Mouse (Mus musculus) splenic B cell, adult 2 months (primary cell): ENCODE data around the gene Aig1.

Experiments used
- DNase-seq: peaks from one replicate; pipeline ENCODE4 v3.0.0-alpha.2; 2011; ENCODE audit warnings: low read depth, low spot score
- H3K27me3 ChIP-seq: 2 replicates; pipeline ENCODE4 v1.6.1; 2012; ENCODE audit warnings: mild to moderate bottlenecking, low read length, moderate library complexity, mixed read lengths; ENCODE audit not compliant: control insufficient read depth, poor library complexity, insufficient read depth, severe bottlenecking
- H3K36me3 ChIP-seq: 2 replicates; pipeline ENCODE4 v1.6.1; 2012; ENCODE audit warnings: mild to moderate bottlenecking, low read length, moderate library complexity, mixed read lengths; ENCODE audit not compliant: control insufficient read depth, poor library complexity, insufficient read depth, severe bottlenecking

The Aig1 gene

GRCm38 (mm10) chr10:13835737-13836475 is 32.9 kb downstream of the Aig1 start:
- Histone ChIP-seq H3K36me3 (no peaks in the 10 kb centered on the region), H3K27me3 (no peaks in the 10 kb centered on the region)
- no peak for DNase-seq

GRCm38 (mm10) chr10:13834056-13834455 is 34.7 kb downstream of the Aig1 start:
- no peaks in the 10 kb centered on the region for H3K36me3 ChIP-seq
- no peak for DNase-seq
- H3K27me3 ChIP-seq: no peaks in the 10 kb centered on the region

- no peak for DNase-seq
- Histone ChIP-seq H3K27me3 (no peaks in the 10 kb centered on the region), H3K36me3 (no peaks in the 10 kb centered on the region)
These were observed 35.7 kb downstream of the Aig1 start for GRCm38 (mm10) chr10:13833066-13833566.

- peak; percentile 4 for DNase-seq
- Histone ChIP-seq H3K36me3 (no peaks in the 10 kb centered on the region), H3K27me3 (no peaks in the 10 kb centered on the region)
These were observed 36.2 kb downstream of the Aig1 start for GRCm38 (mm10) chr10:13832546-13833033.

GRCm38 (mm10) chr10:13827150-13827549 is 41.6 kb downstream of the Aig1 start:
- H3K36me3 ChIP-seq: no peaks in the 10 kb centered on the region
- no peak for DNase-seq

GRCm38 (mm10) chr10:13813591-13813990 is 55.2 kb downstream of the Aig1 start:
- no peaks in the 10 kb centered on the region for H3K36me3 ChIP-seq
- no peaks in the 10 kb centered on the region for H3K27me3 ChIP-seq
- no peak for DNase-seq

More at GRCm38 (mm10) chr10:13827150-13827549, 41.6 kb downstream of the Aig1 start:
- no peaks in the 10 kb centered on the region for H3K27me3 ChIP-seq

- H3K36me3 ChIP-seq: no peaks in the 10 kb centered on the region
- no peaks in the 10 kb centered on the region for H3K27me3 ChIP-seq
- DNase-seq: no peak
These were observed 60.5 kb downstream of the Aig1 start for GRCm38 (mm10) chr10:13808291-13808690.

- no peaks in the 10 kb centered on the region for H3K36me3 ChIP-seq
- no peaks in the 10 kb centered on the region for H3K27me3 ChIP-seq
These were observed 62.0 kb downstream of the Aig1 start for GRCm38 (mm10) chr10:13806806-13807205.

GRCm38 (mm10) chr10:13801296-13801695 is 67.5 kb downstream of the Aig1 start:
- Histone ChIP-seq H3K27me3 (no peaks in the 10 kb centered on the region), H3K36me3 (peaks cover 1% of the 10 kb centered on the region; the same call in 1 of the 2 replicates)
- DNase-seq: no peak

More at GRCm38 (mm10) chr10:13806806-13807205, 62.0 kb downstream of the Aig1 start:
- DNase-seq: no peak

- Histone ChIP-seq H3K36me3 (no peaks in the 10 kb centered on the region), H3K27me3 (no peaks in the 10 kb centered on the region)
- no peak for DNase-seq
These were observed 75.3 kb downstream of the Aig1 start for GRCm38 (mm10) chr10:13793458-13793857.

- DNase-seq: no peak
- no peaks in the 10 kb centered on the region for H3K27me3 ChIP-seq
- no peaks in the 10 kb centered on the region for H3K36me3 ChIP-seq
These were observed 76.0 kb downstream of the Aig1 start for GRCm38 (mm10) chr10:13792788-13793187.

- H3K27me3 ChIP-seq: no peaks in the 10 kb centered on the region
- no peaks in the 10 kb centered on the region for H3K36me3 ChIP-seq
- no peak for DNase-seq
These were observed 79.2 kb downstream of the Aig1 start for GRCm38 (mm10) chr10:13789604-13790003.

GRCm38 (mm10) chr10:13788057-13788456 is 80.7 kb downstream of the Aig1 start:
- no peak for DNase-seq
- H3K36me3 ChIP-seq: no peaks in the 10 kb centered on the region

GRCm38 (mm10) chr10:13782774-13783173 is 86.0 kb downstream of the Aig1 start:
- DNase-seq: no peak
- Histone ChIP-seq H3K27me3 (no peaks in the 10 kb centered on the region), H3K36me3 (no peaks in the 10 kb centered on the region)

More at GRCm38 (mm10) chr10:13788057-13788456, 80.7 kb downstream of the Aig1 start:
- H3K27me3 ChIP-seq: no peaks in the 10 kb centered on the region

- DNase-seq: no peak
- H3K27me3 ChIP-seq: no peaks in the 10 kb centered on the region
- H3K36me3 ChIP-seq: no peaks in the 10 kb centered on the region
These were observed 86.5 kb downstream of the Aig1 start for GRCm38 (mm10) chr10:13782235-13782757.
